Mouse (Mus musculus) stomach, embryonic 15.5 days (tissue): ENCODE measurements around the gene Epha6. TPM values are rescaled to one million over a fixed set of nuclear protein-coding genes. Genes with fewer than 3 reads are reported as not detected.
"Not testable (repeated sequence)": the region's sequence is repeated elsewhere in the genome, so short reads cannot be mapped to it uniquely, and the experiment has no call there.

ENCODE experiments used
- ATAC-seq: fragments of 200-750 bp; cut with Nextera tagmentation; 2 replicates; pipeline ENCODE4 v1.8.0; 2017; ENCODE audit warnings: low read depth, moderate number of reproducible peaks, moderate TSS enrichment; ENCODE audit not compliant: insufficient read depth, low FRiP score
- H3K27ac ChIP-seq: fragments of 300-500 bp; sonication (generic); 2 replicates; pipeline ENCODE4 v1.5.1; 2015; ENCODE audit warnings: mild to moderate bottlenecking, inconsistent platforms
- H3K27me3 ChIP-seq: fragments of 300-500 bp; sonication (generic); replicated peaks from 2 replicates; pipeline ENCODE4 v1.6.1; 2015; ENCODE audit warnings: inconsistent platforms
- H3K36me3 ChIP-seq: fragments of 300-500 bp; sonication (generic); 2 replicates; pipeline ENCODE4 v1.6.1; 2015; ENCODE audit warnings: inconsistent platforms
- H3K4me1 ChIP-seq: fragments of 300-500 bp; sonication (generic); 2 replicates; pipeline ENCODE4 v1.6.1; 2015; ENCODE audit warnings: inconsistent platforms
- H3K4me2 ChIP-seq: fragments of 300-500 bp; sonication (generic); 2 replicates; pipeline ENCODE4 v1.6.1; 2015; ENCODE audit warnings: mild to moderate bottlenecking, inconsistent platforms
- H3K4me3 ChIP-seq: fragments of 300-500 bp; sonication (generic); replicated peaks from 2 replicates; pipeline ENCODE4 v1.5.1; 2015; ENCODE audit warnings: inconsistent platforms
- H3K9ac ChIP-seq: fragments of 300-500 bp; sonication (generic); 2 replicates; pipeline ENCODE4 v1.6.1; 2015; ENCODE audit warnings: inconsistent platforms
- H3K9me3 ChIP-seq: fragments of 300-500 bp; sonication (generic); 2 replicates; pipeline ENCODE4 v1.6.1; 2016; ENCODE audit warnings: inconsistent platforms
- WGBS: fragments of 180-500 bp; shearing (Covaris S2); methylation state at CpG from one replicate; pipeline ENCODE4 v1.1.7; 2015; 5-methylcytosine and 5-hydroxymethylcytosine counted together
- polyA plus RNA-seq: library from polyadenylated mRNA; unstranded; fragments of >200 nt; fragmentation: Nextera tagmentation; extraction: Ambion mirVana; gene quantifications from 2 replicates; pipeline ENCODE4 v1.2.1, GENCODE M21; 2015

Gene Epha6
- polyA plus RNA-seq, 1 experiment from 2014 or later: 0.32 TPM

DNA sequence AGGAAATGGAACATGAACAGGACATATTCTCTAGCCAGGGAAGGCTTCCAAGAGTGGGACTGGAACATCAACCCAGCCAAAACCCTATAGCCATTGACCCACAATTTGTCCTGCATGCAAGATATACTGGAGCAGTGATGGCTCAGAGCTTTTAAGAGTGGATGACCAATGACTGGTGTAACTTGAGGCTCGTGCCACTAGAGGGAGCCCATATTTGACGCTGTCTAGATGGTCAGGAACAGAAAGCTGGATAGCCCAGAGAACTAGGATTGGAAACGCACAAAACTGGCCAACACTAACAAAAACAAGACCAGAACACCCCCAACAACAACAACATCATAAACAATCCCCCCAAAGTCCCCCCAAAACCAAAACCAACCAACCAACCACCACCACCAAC is 758.8 kb downstream of the Epha6 start:
- Histone ChIP-seq H3K4me1 (no peaks in the 10 kb centered on the region), H3K27ac (no peak overlapping the region), H3K9me3 (no peaks in the 10 kb centered on the region), H3K9ac (no peak overlapping the region), H3K27me3 (no peaks in the 10 kb centered on the region), H3K4me2 (no peak overlapping the region), H3K36me3 (no peaks in the 10 kb centered on the region), H3K4me3 (no peak overlapping the region)
- no peak for ATAC-seq
- 11% methylated on average over 3 of the region's 3 CpGs for WGBS

DNA sequence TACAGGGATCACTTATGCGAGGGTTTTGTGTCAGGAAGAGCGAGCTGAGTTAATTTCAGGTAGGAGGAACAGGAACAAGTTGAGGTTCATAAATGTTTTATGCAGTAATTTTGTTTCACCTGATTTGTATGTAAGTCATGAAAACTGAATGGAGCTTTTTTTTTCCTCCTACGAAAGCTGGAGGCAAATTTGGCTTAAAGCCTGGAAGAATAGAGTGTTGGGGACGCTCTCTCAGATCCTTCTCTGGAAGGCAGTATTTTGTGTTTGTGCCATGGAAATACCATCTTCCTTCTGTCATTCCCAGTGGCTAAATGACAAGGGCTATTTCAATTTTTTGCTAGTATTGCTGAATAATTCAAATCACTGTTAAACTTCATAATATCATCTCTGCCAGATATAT is 768.6 kb downstream of the Epha6 start:
- H3K4me1 ChIP-seq: no peaks in the 10 kb centered on the region

DNA sequence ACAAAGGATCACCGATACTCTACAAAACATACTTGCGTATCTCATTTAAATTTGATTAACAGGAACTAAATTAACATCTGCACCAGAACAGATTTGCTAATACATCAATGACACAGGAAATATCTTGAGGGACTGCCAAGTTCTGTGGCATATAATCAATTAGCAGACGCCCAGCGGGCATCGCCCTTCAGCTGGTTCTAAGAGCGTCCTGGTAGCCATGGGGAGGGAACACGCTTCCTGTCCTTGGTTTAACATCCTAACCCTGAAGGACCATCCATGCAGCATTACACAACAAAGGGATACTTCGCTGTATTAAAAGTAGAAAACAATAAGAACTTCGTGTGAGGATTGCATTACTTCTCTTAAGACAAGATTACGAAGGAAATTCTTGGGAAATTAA is 769.0 kb downstream of the Epha6 start:
- H3K4me2 ChIP-seq: no peak overlapping the region
- no peak for ATAC-seq
- no peak overlapping the region for H3K4me3 ChIP-seq
- H3K27me3 ChIP-seq: no peaks in the 10 kb centered on the region
- 84% methylated on average over 10 of the region's 10 CpGs for WGBS
- H3K4me1 ChIP-seq: no peaks in the 10 kb centered on the region
- no peaks in the 10 kb centered on the region for H3K36me3 ChIP-seq
- no peak overlapping the region for H3K27ac ChIP-seq
- H3K9ac ChIP-seq: no peak overlapping the region
- H3K9me3 ChIP-seq: no peaks in the 10 kb centered on the region

More for the DNA sequence above, 768.6 kb downstream of the Epha6 start:
- no peaks in the 10 kb centered on the region for H3K27me3 ChIP-seq
- no peaks in the 10 kb centered on the region for H3K9me3 ChIP-seq
- H3K4me2 ChIP-seq: no peak overlapping the region
- H3K4me3 ChIP-seq: no peak overlapping the region
- ATAC-seq: no peak
- no peak overlapping the region for H3K27ac ChIP-seq
- no peak overlapping the region for H3K9ac ChIP-seq
- H3K36me3 ChIP-seq: no peaks in the 10 kb centered on the region
- WGBS: 79% methylated on average over 4 of the region's 4 CpGs

DNA sequence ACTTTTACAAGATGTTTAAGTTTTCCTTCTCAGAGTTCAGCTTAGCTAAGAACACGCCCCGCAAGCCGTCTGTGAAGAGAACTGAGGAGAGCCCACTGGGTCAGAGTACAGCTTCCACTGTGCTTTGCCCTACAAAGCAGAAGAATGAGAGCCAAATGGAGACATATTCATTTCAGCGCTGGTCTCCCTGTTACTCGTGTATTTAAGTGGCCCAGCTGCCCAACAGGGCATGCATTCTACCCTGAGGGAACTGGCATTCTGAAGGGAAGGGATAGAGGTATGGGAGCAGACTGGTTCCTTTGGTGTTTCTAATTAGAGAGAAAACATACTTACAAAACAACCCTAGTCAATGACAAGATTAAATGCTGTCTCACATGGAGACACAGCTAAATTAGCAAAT is 772.9 kb downstream of the Epha6 start:
- ATAC-seq: no peak
- Histone ChIP-seq H3K4me1 (no peaks in the 10 kb centered on the region), H3K4me3 (no peak overlapping the region), H3K4me2 (no peak overlapping the region), H3K27ac (no peak overlapping the region), H3K27me3 (no peaks in the 10 kb centered on the region), H3K9ac (no peak overlapping the region), H3K9me3 (no peaks in the 10 kb centered on the region), H3K36me3 (no peaks in the 10 kb centered on the region)
- WGBS: 72% methylated on average over 5 of the region's 5 CpGs

DNA sequence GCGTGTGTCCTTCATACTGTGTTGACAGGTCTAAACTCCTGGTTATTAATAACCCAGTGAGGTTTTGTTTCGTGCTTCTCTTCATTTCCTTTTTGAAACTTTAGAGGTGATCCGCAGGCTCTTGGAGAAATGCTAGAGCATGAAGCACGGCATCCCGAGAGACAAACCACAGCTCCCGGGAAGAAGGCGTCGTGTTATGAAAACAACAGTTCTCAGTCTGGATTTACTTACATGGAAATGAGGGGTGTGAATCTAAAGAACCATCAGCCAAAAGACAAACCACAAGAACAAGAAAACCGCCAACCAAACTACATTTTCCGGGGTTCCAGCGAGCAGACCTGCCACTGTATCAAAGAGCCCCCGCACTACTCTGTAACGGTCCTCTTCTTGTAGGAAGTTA is 775.7 kb downstream of the Epha6 start:
- no peak overlapping the region for H3K4me2 ChIP-seq
- no peak overlapping the region for H3K9ac ChIP-seq
- no peaks in the 10 kb centered on the region for H3K4me1 ChIP-seq
- H3K4me3 ChIP-seq: no peak overlapping the region
- H3K27me3 ChIP-seq: no peaks in the 10 kb centered on the region
- ATAC-seq: no peak
- WGBS: 85% methylated on average over 13 of the region's 13 CpGs
- H3K9me3 ChIP-seq: no peaks in the 10 kb centered on the region
- no peaks in the 10 kb centered on the region for H3K36me3 ChIP-seq
- no peak overlapping the region for H3K27ac ChIP-seq

DNA sequence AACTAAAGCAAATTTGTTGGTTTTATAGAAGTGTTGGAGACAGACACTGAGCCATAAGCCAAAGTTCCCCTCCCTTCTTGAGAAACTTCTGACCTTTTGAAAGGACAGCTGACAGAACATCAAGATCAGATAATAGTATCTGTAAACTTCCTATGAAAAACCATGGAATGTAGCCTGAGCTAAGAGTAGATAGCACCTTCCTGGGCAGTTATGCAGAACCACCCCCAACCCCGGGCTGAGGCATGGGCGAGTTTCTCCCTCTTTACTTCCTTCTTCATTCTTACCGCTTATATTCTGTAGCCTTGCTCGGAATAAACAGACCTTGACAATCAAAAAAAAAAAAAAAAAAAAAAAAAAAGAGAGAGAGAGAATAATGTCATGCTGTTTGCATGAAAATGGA is 805.5 kb downstream of the Epha6 start:
- not testable (repeated sequence) for H3K4me1 ChIP-seq, H3K27ac ChIP-seq, ATAC-seq, H3K4me2 ChIP-seq, H3K4me3 ChIP-seq, H3K27me3 ChIP-seq, H3K9ac ChIP-seq, H3K36me3 ChIP-seq, H3K9me3 ChIP-seq
- whole genome bisulfite sequencing: 71% methylated on average over 4 of the region's 4 CpGs

DNA sequence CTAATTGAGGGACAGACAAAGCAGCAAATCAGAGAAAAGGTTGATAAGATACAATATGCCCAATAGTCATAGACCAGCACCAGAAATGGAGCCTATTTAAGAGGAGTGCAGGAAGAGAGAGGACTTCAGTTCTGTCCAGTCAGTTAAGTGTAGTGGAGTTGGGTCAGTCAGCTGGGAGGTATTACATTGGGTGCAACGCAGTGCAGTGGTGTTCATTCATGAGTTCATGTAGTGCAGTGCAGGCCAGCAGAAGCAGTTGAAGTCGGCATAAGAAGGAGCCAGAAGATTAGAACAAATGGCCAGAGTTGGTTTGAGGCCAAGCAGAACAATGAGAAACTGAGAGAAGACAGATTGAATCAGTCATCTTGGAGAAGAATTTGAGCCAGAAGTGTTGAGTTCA is 833.0 kb downstream of the Epha6 start:
- Histone ChIP-seq H3K4me2 (no peak overlapping the region), H3K27me3 (no peaks in the 10 kb centered on the region), H3K4me1 (no peaks in the 10 kb centered on the region), H3K36me3 (no peaks in the 10 kb centered on the region), H3K27ac (no peak overlapping the region), H3K9me3 (no peaks in the 10 kb centered on the region), H3K9ac (no peak overlapping the region), H3K4me3 (no peak overlapping the region)
- 63% methylated on average over 2 of the region's 2 CpGs for WGBS
- ATAC-seq: no peak

DNA sequence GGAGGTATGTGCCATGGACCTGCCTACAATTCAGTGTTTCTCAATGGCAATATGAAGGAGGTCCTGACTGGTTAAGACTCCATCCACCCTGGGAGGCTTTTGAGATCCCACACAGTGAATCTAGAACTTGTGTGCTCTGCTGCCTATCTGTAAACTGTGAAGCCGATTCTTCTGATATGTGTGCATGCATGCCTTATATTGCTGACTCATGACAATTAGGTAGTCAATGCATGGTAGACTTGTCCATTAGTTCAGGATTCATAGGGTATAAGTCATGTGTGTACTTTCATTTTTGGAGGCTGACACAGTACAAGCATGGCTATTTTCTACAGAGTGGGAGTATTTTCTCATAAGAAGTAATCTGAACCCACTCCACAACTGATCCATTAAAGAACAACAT is 834.9 kb downstream of the Epha6 start:
- Histone ChIP-seq H3K4me1 (no peaks in the 10 kb centered on the region), H3K27me3 (no peaks in the 10 kb centered on the region), H3K9ac (no peak overlapping the region), H3K4me2 (no peak overlapping the region), H3K27ac (no peak overlapping the region), H3K9me3 (no peaks in the 10 kb centered on the region), H3K4me3 (no peak overlapping the region), H3K36me3 (no peaks in the 10 kb centered on the region)
- no peak for ATAC-seq
- 94% methylated on average over 1 of the region's 1 CpGs for WGBS

DNA sequence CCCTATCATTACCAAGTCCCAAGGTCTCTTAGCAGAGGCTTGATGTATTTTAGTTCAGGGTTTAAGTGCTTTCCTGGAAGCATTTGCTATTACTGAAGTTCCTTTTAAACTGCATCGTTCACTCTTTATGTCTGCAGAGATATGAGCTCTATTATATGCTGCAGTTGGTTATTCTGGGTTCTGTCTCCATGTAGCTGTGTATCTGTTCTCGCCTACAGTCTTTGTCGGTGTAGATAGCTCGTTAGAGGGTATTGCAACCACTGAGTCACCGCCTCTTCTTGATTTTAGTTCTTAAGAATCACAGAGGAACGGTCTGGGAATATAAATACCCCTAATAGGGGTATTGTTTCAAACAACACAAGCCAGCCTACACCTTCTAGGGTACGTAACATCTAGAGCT is 835.4 kb downstream of the Epha6 start:
- H3K4me1 ChIP-seq: no peaks in the 10 kb centered on the region
- H3K9me3 ChIP-seq: no peaks in the 10 kb centered on the region
- H3K27ac ChIP-seq: no peak overlapping the region
- no peak overlapping the region for H3K4me3 ChIP-seq
- no peaks in the 10 kb centered on the region for H3K27me3 ChIP-seq
- WGBS: 88% methylated on average over 7 of the region's 7 CpGs
- H3K4me2 ChIP-seq: no peak overlapping the region
- H3K36me3 ChIP-seq: no peaks in the 10 kb centered on the region
- H3K9ac ChIP-seq: no peak overlapping the region
- no peak for ATAC-seq

DNA sequence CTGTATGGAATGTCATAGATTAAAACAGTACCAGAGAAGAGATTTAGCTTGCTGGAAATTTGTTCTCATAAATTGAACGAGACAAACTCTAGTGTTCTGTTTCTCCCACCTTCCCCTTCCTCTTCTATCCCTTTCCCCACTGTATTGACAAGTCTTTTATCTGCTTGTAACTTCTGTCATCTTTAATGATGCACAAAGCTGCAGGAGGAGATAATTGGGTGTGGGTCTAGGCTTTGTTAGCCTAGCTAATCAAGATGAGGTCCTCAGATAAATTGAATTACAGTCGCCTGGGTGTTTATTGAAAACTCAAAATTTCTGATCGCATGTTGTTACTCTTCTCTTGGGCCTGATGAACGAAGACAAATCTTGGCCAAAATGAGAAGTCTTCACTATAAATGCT is 844.5 kb downstream of the Epha6 start:
- Histone ChIP-seq H3K9ac (no peak overlapping the region), H3K4me2 (no peak overlapping the region), H3K4me3 (no peak overlapping the region), H3K27ac (no peak overlapping the region), H3K4me1 (no peaks in the 10 kb centered on the region), H3K27me3 (no peaks in the 10 kb centered on the region), H3K36me3 (no peaks in the 10 kb centered on the region), H3K9me3 (no peaks in the 10 kb centered on the region)
- 80% methylated on average over 4 of the region's 4 CpGs for WGBS
- ATAC-seq: no peak

DNA sequence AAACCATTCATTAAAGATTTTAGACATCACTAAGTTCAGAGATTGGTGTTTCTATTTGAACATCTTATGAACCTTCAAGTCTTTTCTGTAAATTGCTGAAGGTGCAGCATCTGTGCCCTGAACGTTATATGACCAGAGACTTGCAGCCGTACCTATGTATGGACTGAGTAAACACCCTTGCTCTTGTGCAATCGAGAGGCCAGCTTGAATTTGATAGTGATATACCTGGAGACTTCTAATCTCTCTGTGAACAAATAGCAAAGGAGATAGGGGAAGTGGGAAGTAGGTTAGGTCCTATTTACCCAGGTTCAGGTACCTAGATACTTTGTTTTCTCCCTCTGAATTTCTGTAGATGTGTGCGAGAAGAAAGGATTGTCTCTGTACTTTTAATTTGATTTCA is 854.4 kb downstream of the Epha6 start:
- no peaks in the 10 kb centered on the region for H3K4me1 ChIP-seq
- no peaks in the 10 kb centered on the region for H3K27me3 ChIP-seq
- H3K9ac ChIP-seq: no peak overlapping the region
- H3K27ac ChIP-seq: no peak overlapping the region
- H3K4me2 ChIP-seq: no peak overlapping the region
- 63% methylated on average over 4 of the region's 4 CpGs for WGBS
- no peaks in the 10 kb centered on the region for H3K9me3 ChIP-seq
- H3K4me3 ChIP-seq: no peak overlapping the region
- peak; percentile 88 for ATAC-seq
- H3K36me3 ChIP-seq: no peaks in the 10 kb centered on the region

DNA sequence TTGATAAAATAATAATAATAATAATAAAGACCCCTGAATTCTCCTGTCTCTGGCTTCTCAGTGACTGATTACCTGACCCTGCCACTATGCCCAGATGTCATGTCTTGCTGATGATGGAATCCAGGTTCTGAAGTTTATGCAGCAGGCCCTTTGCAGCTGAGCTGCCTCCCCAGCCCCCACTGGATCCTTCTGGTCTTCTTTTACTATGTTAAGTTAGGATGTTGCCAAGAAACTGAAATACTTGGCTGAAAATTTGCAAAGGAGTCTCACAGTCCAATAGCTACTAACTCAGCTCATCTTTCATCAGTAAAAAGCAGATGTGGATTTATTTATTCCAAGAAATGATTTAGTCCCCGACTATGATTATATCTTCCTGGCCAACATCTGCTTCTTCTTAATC is 861.7 kb downstream of the Epha6 start:
- H3K4me3 ChIP-seq: no peak overlapping the region
- no peak; the same call in 1 of the 2 replicates for ATAC-seq
- 55% methylated on average over 1 of the region's 1 CpGs for WGBS
- H3K9me3 ChIP-seq: no peaks in the 10 kb centered on the region
- no peak overlapping the region for H3K4me2 ChIP-seq
- no peaks in the 10 kb centered on the region for H3K27me3 ChIP-seq
- H3K4me1 ChIP-seq: no peaks in the 10 kb centered on the region
- no peaks in the 10 kb centered on the region for H3K36me3 ChIP-seq
- no peak overlapping the region for H3K27ac ChIP-seq
- no peak overlapping the region for H3K9ac ChIP-seq

DNA sequence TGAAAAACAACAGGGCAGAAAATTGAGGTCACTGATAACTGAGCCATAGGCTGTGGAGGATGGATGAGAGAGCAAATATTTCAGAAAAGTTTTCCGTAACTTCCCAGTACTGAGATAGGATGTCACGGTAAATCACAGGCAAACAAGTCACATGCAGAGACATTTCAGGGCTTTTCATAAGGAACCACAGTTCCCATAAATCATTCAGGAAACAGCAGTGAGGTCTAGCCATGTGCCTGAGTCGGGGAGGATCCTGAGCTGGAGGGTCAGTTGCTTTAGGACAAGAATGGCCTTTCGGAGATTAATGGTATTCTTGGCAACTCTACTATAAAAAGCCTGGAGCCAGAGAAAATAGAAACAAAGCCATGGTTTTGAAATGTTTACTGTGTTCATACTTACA is 889.8 kb downstream of the Epha6 start:
- 72% methylated on average over 4 of the region's 4 CpGs for WGBS
- no peaks in the 10 kb centered on the region for H3K9me3 ChIP-seq
- H3K9ac ChIP-seq: no peak overlapping the region
- H3K4me2 ChIP-seq: no peak overlapping the region
- H3K27me3 ChIP-seq: no peaks in the 10 kb centered on the region
- no peaks in the 10 kb centered on the region for H3K4me1 ChIP-seq
- ATAC-seq: no peak
- no peaks in the 10 kb centered on the region for H3K36me3 ChIP-seq
- H3K27ac ChIP-seq: no peak overlapping the region
- no peak overlapping the region for H3K4me3 ChIP-seq
